Mouse (Mus musculus) midbrain, embryonic 10.5 days (tissue): ENCODE data around the gene Sorbs2. TPM values are rescaled to one million over a fixed set of nuclear protein-coding genes. Genes with fewer than 3 reads are reported as not detected.
A peak's percentile ranks its signal among the peaks of the same experiment; 100 is the strongest.

ENCODE experiments used
- DNase-seq: peaks from one replicate; pipeline ENCODE4 v3.0.0-alpha.2; 2017; ENCODE audit warnings: low spot score
- H3K27ac ChIP-seq: fragments of 300-500 bp; sonication (generic); replicated peaks from 2 replicates; pipeline ENCODE4 v1.5.1; 2016; ENCODE audit warnings: mild to moderate bottlenecking
- H3K27me3 ChIP-seq: fragments of 300-500 bp; sonication (generic); 2 replicates; pipeline ENCODE4 v1.6.1; 2016; ENCODE audit warnings: low read depth, mild to moderate bottlenecking; ENCODE audit not compliant: poor library complexity, severe bottlenecking
- H3K36me3 ChIP-seq: fragments of 300-500 bp; sonication (generic); 2 replicates; pipeline ENCODE4 v1.6.1; 2016; ENCODE audit warnings: mild to moderate bottlenecking, moderate library complexity
- H3K4me1 ChIP-seq: fragments of 300-500 bp; sonication (generic); 2 replicates; pipeline ENCODE4 v1.6.1; 2016
- H3K4me3 ChIP-seq: fragments of 300-500 bp; sonication (generic); 2 replicates; pipeline ENCODE4 v1.5.1; 2016; ENCODE audit warnings: mild to moderate bottlenecking, moderate library complexity
- H3K9me3 ChIP-seq: fragments of 300-500 bp; sonication (generic); replicated peaks from 2 replicates; pipeline ENCODE4 v1.6.1; 2016; ENCODE audit warnings: mild to moderate bottlenecking
- WGBS: fragments of 180-500 bp; shearing (Covaris S2); methylation state at CpG from one replicate; pipeline ENCODE4 v1.1.7; 2016; 5-methylcytosine and 5-hydroxymethylcytosine counted together
- polyA plus RNA-seq: library from polyadenylated mRNA; unstranded; fragments of >200 nt; fragmentation: Nextera tagmentation; extraction: Ambion mirVana; gene quantifications from 2 replicates; pipeline ENCODE4 v1.2.1, GENCODE M21; 2016

Gene Sorbs2
- polyA plus RNA-seq, 1 experiment from 2014 or later = 43.8 TPM

- Histone ChIP-seq H3K27me3 (no peaks in the 10 kb centered on the region), H3K4me1 (no peaks in the 10 kb centered on the region), H3K4me3 (no peak overlapping the region), H3K27ac (no peak overlapping the region), H3K36me3 (no peaks in the 10 kb centered on the region), H3K9me3 (no peaks in the 10 kb centered on the region)
- 76% methylated on average over 2 of the region's 2 CpGs for WGBS
- DNase-seq = no peak
These were observed 21.3 kb downstream of the Sorbs2 start for GRCm38 (mm10) chr8:45528890-45529289.

- H3K4me3 ChIP-seq = no peak overlapping the region
- DNase-seq = no peak
- H3K36me3 ChIP-seq = no peaks in the 10 kb centered on the region
- WGBS = 89% methylated on average over 9 of the region's 9 CpGs
- no peak overlapping the region for H3K27ac ChIP-seq
- no peaks in the 10 kb centered on the region for H3K9me3 ChIP-seq
- H3K27me3 ChIP-seq = no peaks in the 10 kb centered on the region
- peaks cover 23% of the 10 kb centered on the region for H3K4me1 ChIP-seq
These were observed 29.0 kb downstream of the Sorbs2 start for GRCm38 (mm10) chr8:45536578-45536977.

GRCm38 (mm10) chr8:45540513-45540912 is 32.9 kb downstream of the Sorbs2 start:
- no peak overlapping the region for H3K27ac ChIP-seq
- no peaks in the 10 kb centered on the region for H3K36me3 ChIP-seq
- no peaks in the 10 kb centered on the region for H3K27me3 ChIP-seq
- peaks cover 25% of the 10 kb centered on the region for H3K4me1 ChIP-seq
- WGBS = 61% methylated on average over 5 of the region's 5 CpGs
- no peak overlapping the region for H3K4me3 ChIP-seq
- no peaks in the 10 kb centered on the region for H3K9me3 ChIP-seq
- no peak for DNase-seq

DNA sequence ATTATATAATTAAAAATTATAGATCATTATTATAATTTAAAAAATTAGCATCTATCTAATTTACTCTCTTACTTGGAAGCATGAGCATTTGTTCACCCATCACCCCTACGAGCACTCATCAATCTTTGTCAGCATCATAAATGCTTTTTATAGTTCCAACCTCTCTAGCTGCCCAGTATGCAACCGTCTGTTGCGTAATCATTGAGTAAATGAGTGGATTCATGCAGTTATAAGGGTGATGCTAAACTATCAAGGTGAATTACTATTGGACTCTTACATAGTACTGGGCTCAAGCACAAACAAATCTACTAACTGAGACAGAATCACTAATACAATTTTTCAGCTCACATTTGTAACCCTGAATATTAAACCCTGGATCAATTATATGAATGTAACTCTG is 44.6 kb downstream of the Sorbs2 start:
- no peak overlapping the region for H3K27ac ChIP-seq
- no peaks in the 10 kb centered on the region for H3K36me3 ChIP-seq
- 96% methylated on average over 3 of the region's 3 CpGs for WGBS
- H3K27me3 ChIP-seq = no peaks in the 10 kb centered on the region
- DNase-seq = no peak
- H3K4me1 ChIP-seq = no peaks in the 10 kb centered on the region
- no peak overlapping the region for H3K4me3 ChIP-seq
- no peaks in the 10 kb centered on the region; the same call in 1 of the 2 replicates for H3K9me3 ChIP-seq

- Histone ChIP-seq H3K27me3 (no peaks in the 10 kb centered on the region), H3K36me3 (no peaks in the 10 kb centered on the region), H3K4me3 (no peak overlapping the region), H3K9me3 (no peaks in the 10 kb centered on the region; the same call in 1 of the 2 replicates), H3K27ac (no peak overlapping the region), H3K4me1 (peaks cover 8% of the 10 kb centered on the region; the same call in 1 of the 2 replicates)
- 68% methylated on average over 4 of the region's 4 CpGs for WGBS
- no peak for DNase-seq
These were observed 47.0 kb downstream of the Sorbs2 start for GRCm38 (mm10) chr8:45554627-45555026.

GRCm38 (mm10) chr8:45557936-45558335 is 50.3 kb downstream of the Sorbs2 start:
- DNase-seq = peak; percentile 17
- H3K27ac ChIP-seq = no peak overlapping the region

GRCm38 (mm10) chr8:45558426-45558825 is 50.8 kb downstream of the Sorbs2 start:
- no peaks in the 10 kb centered on the region for H3K36me3 ChIP-seq
- no peak overlapping the region for H3K4me3 ChIP-seq
- H3K9me3 ChIP-seq = no peaks in the 10 kb centered on the region
- H3K4me1 ChIP-seq = peaks cover 8% of the 10 kb centered on the region; the same call in 1 of the 2 replicates
- H3K27me3 ChIP-seq = no peaks in the 10 kb centered on the region
- WGBS = 91% methylated on average over 5 of the region's 5 CpGs
- no peak overlapping the region for H3K27ac ChIP-seq
- no peak for DNase-seq

More at GRCm38 (mm10) chr8:45557936-45558335, 50.3 kb downstream of the Sorbs2 start:
- Histone ChIP-seq H3K36me3 (no peaks in the 10 kb centered on the region), H3K4me3 (no peak overlapping the region), H3K9me3 (no peaks in the 10 kb centered on the region), H3K27me3 (no peaks in the 10 kb centered on the region), H3K4me1 (peaks cover 8% of the 10 kb centered on the region; the same call in 1 of the 2 replicates)
- 47% methylated on average over 3 of the region's 3 CpGs for WGBS

- Histone ChIP-seq H3K9me3 (no peaks in the 10 kb centered on the region), H3K36me3 (no peaks in the 10 kb centered on the region), H3K4me1 (peaks cover 8% of the 10 kb centered on the region; the same call in 1 of the 2 replicates), H3K27me3 (no peaks in the 10 kb centered on the region), H3K27ac (no peak overlapping the region), H3K4me3 (no peak overlapping the region)
- 90% methylated on average over 6 of the region's 6 CpGs for WGBS
- DNase-seq = no peak
These were observed 51.7 kb downstream of the Sorbs2 start for GRCm38 (mm10) chr8:45559176-45559820.

DNA sequence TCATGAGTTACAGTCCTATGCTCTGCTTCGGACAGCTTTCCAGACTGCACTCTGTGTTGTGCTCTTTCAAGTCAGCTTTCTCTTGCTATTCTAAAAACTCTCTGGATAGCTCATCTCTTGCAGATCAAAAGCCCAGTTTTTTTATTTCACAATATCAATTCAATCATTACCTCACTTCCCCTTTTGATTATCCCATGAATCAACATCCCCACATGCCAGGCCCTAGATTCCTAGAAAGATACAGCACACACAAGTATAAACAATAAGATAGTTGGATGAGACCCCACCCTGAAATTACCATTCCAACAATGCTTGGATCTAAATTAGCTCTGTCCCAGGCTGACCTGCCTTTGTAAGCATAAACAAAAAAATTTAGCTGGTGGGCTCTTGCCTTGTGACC is 57.6 kb downstream of the Sorbs2 start:
- DNase-seq = no peak
- Histone ChIP-seq H3K4me3 (no peak overlapping the region), H3K9me3 (peaks cover 8% of the 10 kb centered on the region), H3K27me3 (no peaks in the 10 kb centered on the region), H3K36me3 (0 out of 2 replicates have a peak, but pooled peaks cover 2% of the 10 kb centered on the region), H3K27ac (no peak overlapping the region), H3K4me1 (no peaks in the 10 kb centered on the region)
- 83% methylated on average over 1 of the region's 1 CpGs for WGBS

DNA sequence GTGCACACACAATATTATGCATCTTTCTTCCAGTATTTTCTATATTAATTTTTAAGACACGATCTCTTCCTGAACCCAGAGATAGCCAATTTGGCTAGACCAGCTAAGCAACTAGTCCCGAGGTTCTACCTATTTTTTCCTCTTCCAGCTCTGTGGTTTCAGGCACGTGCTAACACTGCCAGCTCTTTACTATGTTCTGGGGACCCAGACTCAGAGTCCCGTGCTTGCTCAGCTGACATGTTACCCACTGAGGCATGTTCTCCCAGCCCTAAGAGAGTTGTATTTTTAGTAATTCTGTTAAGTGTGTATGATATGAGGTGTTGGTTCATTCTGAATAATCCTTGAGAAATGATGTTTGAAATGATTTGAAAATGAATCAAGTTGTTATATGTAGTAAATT is 62.5 kb downstream of the Sorbs2 start:
- no peak overlapping the region for H3K4me3 ChIP-seq
- H3K27ac ChIP-seq = no peak overlapping the region
- H3K27me3 ChIP-seq = no peaks in the 10 kb centered on the region
- H3K36me3 ChIP-seq = 0 out of 2 replicates have a peak, but pooled peaks cover 2% of the 10 kb centered on the region
- WGBS = 86% methylated on average over 4 of the region's 4 CpGs
- DNase-seq = no peak
- peaks cover 8% of the 10 kb centered on the region for H3K9me3 ChIP-seq
- H3K4me1 ChIP-seq = no peaks in the 10 kb centered on the region

DNA sequence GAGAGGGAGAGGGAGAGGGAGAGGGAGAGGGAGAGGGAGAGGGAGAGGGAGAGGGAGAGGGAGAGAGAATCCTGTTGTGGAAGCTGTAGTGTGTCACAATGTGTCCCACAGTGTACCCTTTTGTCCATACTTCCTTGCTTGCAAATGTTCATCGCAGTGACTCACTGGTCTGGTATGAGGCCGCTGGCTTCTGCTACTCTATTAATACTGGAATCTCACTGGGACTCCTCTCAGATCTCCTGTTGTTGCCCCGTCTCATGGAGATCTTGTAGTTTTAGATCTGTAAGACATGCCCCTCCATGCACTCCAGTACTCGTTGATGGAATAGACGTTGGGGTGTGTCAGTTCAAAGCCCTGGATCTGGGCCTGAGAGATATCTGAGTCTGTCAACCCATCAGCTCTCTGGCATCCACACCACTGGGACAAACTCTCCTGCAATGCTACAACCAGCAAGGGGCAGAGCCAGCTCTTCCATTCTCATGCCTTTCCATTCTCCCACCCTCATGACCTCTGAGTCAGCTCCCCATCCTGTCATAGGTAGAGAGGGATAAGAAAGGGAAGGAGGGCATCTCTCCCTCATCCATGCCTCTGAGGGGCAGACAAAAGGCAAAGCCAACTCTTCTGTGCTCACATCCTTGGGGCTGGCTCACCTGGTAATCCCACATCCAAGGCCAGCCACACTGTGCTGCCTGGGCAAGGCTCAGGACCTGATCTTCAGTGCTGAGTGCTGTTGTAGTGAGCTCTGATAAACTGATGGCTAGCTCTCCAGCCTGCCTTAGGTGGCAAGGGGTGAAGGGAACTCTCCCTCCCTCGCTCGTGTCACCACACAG is 72.3 kb downstream of the Sorbs2 start:
- no peaks in the 10 kb centered on the region for H3K36me3 ChIP-seq
- no peak overlapping the region for H3K4me3 ChIP-seq
- H3K27me3 ChIP-seq = no peaks in the 10 kb centered on the region
- no peaks in the 10 kb centered on the region for H3K9me3 ChIP-seq
- no peak overlapping the region; the same call in 1 of the 2 replicates for H3K27ac ChIP-seq
- WGBS = 79% methylated on average over 7 of the region's 7 CpGs
- H3K4me1 ChIP-seq = 0 out of 2 replicates have a peak, but pooled peaks cover 2% of the 10 kb centered on the region
- no peak for DNase-seq

GRCm38 (mm10) chr8:45580544-45580866 is 72.9 kb downstream of the Sorbs2 start:
- Histone ChIP-seq H3K4me3 (no peak overlapping the region), H3K4me1 (0 out of 2 replicates have a peak, but pooled peaks cover 7% of the 10 kb centered on the region), H3K27me3 (no peaks in the 10 kb centered on the region), H3K36me3 (no peaks in the 10 kb centered on the region), H3K27ac (no peak overlapping the region; the same call in 1 of the 2 replicates), H3K9me3 (no peaks in the 10 kb centered on the region)
- WGBS = 61% methylated on average over 3 of the region's 3 CpGs
- no peak for DNase-seq

DNA sequence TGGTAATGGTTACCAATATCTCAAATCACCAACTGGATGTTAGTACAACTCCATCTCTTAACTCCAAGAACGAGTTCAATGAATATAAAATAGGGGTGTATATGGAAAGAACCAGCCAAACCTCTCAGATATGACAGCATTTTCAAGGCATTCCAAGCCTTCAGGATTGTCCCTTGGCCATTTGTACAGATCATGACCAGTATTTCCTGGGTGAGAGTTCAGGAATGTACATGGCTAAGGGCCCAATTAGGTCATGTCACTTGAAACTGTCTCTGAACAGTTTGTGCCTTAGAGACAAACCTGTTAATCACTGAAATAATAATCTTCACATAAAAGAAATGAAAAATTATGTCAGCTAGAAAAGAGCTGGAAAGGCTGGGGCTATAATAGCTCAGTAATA is 76.3 kb downstream of the Sorbs2 start:
- Histone ChIP-seq H3K27ac (no peak overlapping the region), H3K9me3 (no peaks in the 10 kb centered on the region), H3K36me3 (no peaks in the 10 kb centered on the region), H3K4me3 (no peak overlapping the region), H3K4me1 (0 out of 2 replicates have a peak, but pooled peaks cover 7% of the 10 kb centered on the region), H3K27me3 (no peaks in the 10 kb centered on the region)
- WGBS = 83% methylated on average over 1 of the region's 1 CpGs
- no peak for DNase-seq
